Mouse (Mus musculus) right cerebral cortex, postnatal 10 days (tissue): ENCODE results near the gene Ildr1.
A peak's percentile ranks its signal among the peaks of the same experiment; 100 is the strongest.

Experiments used
- DNase-seq, 2 experiments: peaks; one replicate each; pipeline ENCODE4 v3.0.0; 2021; ENCODE audit warnings: low spot score in 2 of 2

Ildr1 gene

GRCm38 (mm10) chr16:36771244-36771643 lies 77.5 kb downstream of the Ildr1 start:
- DNase-seq: no peak

GRCm38 (mm10) chr16:36771703-36772102 lies 77.9 kb downstream of the Ildr1 start:
- DNase-seq: no peak

- no peak for DNase-seq
These were observed 79.2 kb downstream of the Ildr1 start for GRCm38 (mm10) chr16:36772996-36773395.

- peak; percentile 47 to 63 for DNase-seq
These were observed 81.9 kb downstream of the Ildr1 start for GRCm38 (mm10) chr16:36775658-36776057.
